Mouse (Mus musculus): ENCODE measurements around the gene Tollip.

GRCm38 (mm10) chr7:141878813-141879212 is 39.5 kb downstream of the Tollip start:
- TF ChIP-seq CTCF (IDR thresholded peaks at IDR 0.05; ENCODE audit: low read depth, low read length) (no peak), POLR2A (IDR thresholded peaks at IDR 0.05; ENCODE audit: insufficient read depth, low read length) (no peak)

Data from ES-Bruce4 (cell line).